24 mouse cellular contexts compared by ENCODE assay signal in the genomic region with DNA sequence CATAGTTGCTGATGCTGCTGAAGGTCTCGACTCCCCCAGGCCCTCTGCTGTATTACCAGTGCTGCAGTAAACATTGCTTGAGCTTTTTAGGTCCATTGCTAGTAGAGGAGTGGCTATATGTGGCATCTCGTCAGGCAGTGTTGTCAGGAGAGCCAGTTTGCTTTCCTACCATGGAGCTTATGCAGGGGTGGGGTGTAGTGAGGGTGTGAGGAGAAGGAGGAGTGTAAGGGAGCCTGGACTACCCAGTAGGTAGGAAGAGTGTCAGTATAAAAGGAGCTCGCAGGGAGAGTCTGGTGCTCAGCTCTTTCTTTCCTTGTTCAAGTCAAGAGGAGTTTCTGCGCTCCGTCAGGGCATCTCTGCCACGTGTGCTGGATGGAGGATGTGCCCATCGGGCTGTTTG. TPM values are rescaled to one million over a fixed set of nuclear protein-coding genes. Genes with fewer than 3 reads are reported as not detected.
A peak's percentile ranks its signal among the peaks of the same experiment; 100 is the strongest.
DNase-seq lines count a peak whose midpoint lies in the region; ATAC-seq and TF ChIP-seq lines count a peak whose summit lies in the region.
"Had no signal": no experiment of that assay in that cellular context is flagged by ENCODE, and none has a peak within 500 bp of the region (broad histone marks: within the 10 kb centered on the region; RNA-seq: fewer than 3 reads in every experiment).

No protein-coding gene starts in this region.

- H3K4me3 ChIP-seq in cortical plate, adult 2 months (ENCODE audit: insufficient read depth, low read length): no peak overlapping the region
- H3K4me3 ChIP-seq: embryonic facial prominence, embryonic 13.5 days; embryonic facial prominence, embryonic 15.5 days; erythroblast, embryonic 14.5 days; forebrain, embryonic 10.5 days; forebrain, embryonic 12.5 days had no signal

- DNase-seq in frontal cortex, postnatal 25 days (ENCODE audit: low spot score in 2 of 2): no peak
- DNase-seq in right cerebral cortex, adult 18-20 months: peak; percentile 38
- no peak for DNase-seq in right cerebral cortex, adult 2 months (ENCODE audit: low spot score in 2 of 2)
- DNase-seq in kidney, adult 8-10 months: no peak
- DNase-seq: adrenal gland, adult 2 months; adrenal gland, postnatal 10 days; adrenal gland, postnatal 25 days; B cell, adult 2 months; cerebellum, adult 11-12 months; cerebellum, adult 2 months; cerebellum, adult 9-10 months; cerebellum, postnatal 10 days; cerebellum, postnatal 25 days; embryo, embryonic 11 days had no signal

- H3K4me1 ChIP-seq in cortical plate, adult 2 months (ENCODE audit: control insufficient read depth, insufficient read depth, low read length): peaks cover 5% of the 10 kb centered on the region

- no peak overlapping the region for H3K27ac ChIP-seq in cortical plate, adult 2 months (ENCODE audit: insufficient read depth, low read length)
- H3K27ac ChIP-seq: embryonic facial prominence, embryonic 13.5 days; embryonic facial prominence, embryonic 15.5 days; forebrain, embryonic 10.5 days; forebrain, embryonic 12.5 days had no signal

- peak; percentile 88 for ATAC-seq in frontal cortex, adult (ENCODE audit: low TSS enrichment)
- ATAC-seq: CD4-positive, CD25-positive, alpha-beta regulatory T cell, adult 4 months; forebrain, embryonic 14.5 days; forebrain, embryonic 16.5 days had no signal

- TF ChIP-seq POLR2A in cortical plate, adult 2 months (IDR thresholded peaks at IDR 0.05; ENCODE audit: extremely low read depth, insufficient read depth, low read length): 0 out of 2 replicates have a peak, but pooled peaks have one; percentile 18

- TF ChIP-seq CTCF in cortical plate, adult 2 months (IDR thresholded peaks at IDR 0.05; ENCODE audit: extremely low read depth, insufficient read depth, low read length): no peak

RNA-seq across cellular contexts. Expression of gene Enoph1, which starts 12.9 kb away (rescaled TPM):
- polyA plus RNA-seq in cortical plate, adult 2 months (2012; rRNA removed): 78.2 and 79.1 TPM in 2 replicates

RNA-seq across cellular contexts. Expression of gene Hnrnpdl, which starts 13.3 kb away (rescaled TPM):
- 260 and 286 TPM in 2 replicates for polyA plus RNA-seq in cortical plate, adult 2 months (2012; rRNA removed)
